8 mouse cellular contexts compared by ENCODE assay signal in genomic region chr6:29215881-29216501, GRCm38 (mm10). TPM values are rescaled to one million over a fixed set of nuclear protein-coding genes. Genes with fewer than 3 reads are reported as not detected.
A peak's percentile ranks its signal among the peaks of the same experiment; 100 is the strongest.
DNase-seq lines count a peak whose midpoint lies in the region; ATAC-seq and TF ChIP-seq lines count a peak whose summit lies in the region.

Gene Impdh1, minus strand, starts transcription at chr6:29216364.

- TF ChIP-seq POLR2A in thymus, adult 2 months (IDR thresholded peaks at IDR 0.05; ENCODE audit: control insufficient read depth, extremely low read depth, insufficient read depth, low read length, poor library complexity): peak; percentile 97

- H3K9ac ChIP-seq in embryonic facial prominence, embryonic 15.5 days: peak within 1 kb of the TSS; percentile 39
- H3K9ac ChIP-seq in heart, embryonic 14.5 days (ENCODE audit: low read length): peak within 1 kb of the TSS; percentile 60
- peak within 1 kb of the TSS; percentile 71 for H3K9ac ChIP-seq in liver, postnatal 0 days (replicated peaks)
- peak within 1 kb of the TSS; percentile 77 for H3K9ac ChIP-seq in neural tube, embryonic 13.5 days

- no peaks in the 10 kb centered on the region for H3K36me3 ChIP-seq in embryonic facial prominence, embryonic 15.5 days
- no peaks in the 10 kb centered on the region for H3K36me3 ChIP-seq in heart, embryonic 14.5 days (ENCODE audit: control insufficient read depth, insufficient read depth, low read length)
- no peaks in the 10 kb centered on the region for H3K36me3 ChIP-seq in liver, postnatal 0 days (replicated peaks; ENCODE audit: insufficient read depth, low read length)
- H3K36me3 ChIP-seq in neural tube, embryonic 13.5 days: no peaks in the 10 kb centered on the region
- no peaks in the 10 kb centered on the region for H3K36me3 ChIP-seq in thymus, adult 2 months (ENCODE audit: control insufficient read depth, insufficient read depth, low read length)

- peaks cover 30% of the 10 kb centered on the region for H3K4me1 ChIP-seq in embryonic facial prominence, embryonic 15.5 days
- H3K4me1 ChIP-seq in heart, embryonic 14.5 days (ENCODE audit: control insufficient read depth in 2 of 2, insufficient read depth in 2 of 2, low read length in 2 of 2): peaks cover 12 to 26% of the 10 kb centered on the region in 2 experiments; a peak in 3 of 4 replicates
- H3K4me1 ChIP-seq in liver, postnatal 0 days (ENCODE audit: insufficient read depth): peaks cover 26% of the 10 kb centered on the region
- peaks cover 46% of the 10 kb centered on the region for H3K4me1 ChIP-seq in neural tube, embryonic 13.5 days (replicated peaks)
- peaks cover 35% of the 10 kb centered on the region for H3K4me1 ChIP-seq in thymus, adult 2 months (replicated peaks; ENCODE audit: control insufficient read depth, insufficient read depth, low read length)

- under 1% methylated on average over 55 of the region's 56 CpGs for WGBS in embryonic facial prominence, embryonic 15.5 days
- WGBS in heart, embryonic 14.5 days: under 1% methylated on average over 53 of the region's 56 CpGs
- WGBS in liver, postnatal 0 days (ENCODE audit: insufficient replicate concordance): 1% methylated on average over 55 of the region's 56 CpGs
- under 1% methylated on average over 56 of the region's 56 CpGs for WGBS in neural tube, embryonic 13.5 days
- WGBS in thymus, adult 2 months: under 1% methylated on average over 56 of the region's 56 CpGs

- H3K27ac ChIP-seq in embryonic facial prominence, embryonic 15.5 days (replicated peaks): no peak within 1 kb of the TSS
- no peak within 1 kb of the TSS for H3K27ac ChIP-seq in heart, embryonic 14.5 days (replicated peaks in 1 of 2; ENCODE audit: control insufficient read depth in 1 of 2, insufficient read depth in 1 of 2, low read depth in 2 of 2, low read length in 2 of 2)
- peak within 1 kb of the TSS; percentile 69 for H3K27ac ChIP-seq in liver, postnatal 0 days (ENCODE audit: low read depth)
- peak within 1 kb of the TSS; percentile 34 for H3K27ac ChIP-seq in neural tube, embryonic 13.5 days (replicated peaks)
- peak within 1 kb of the TSS; percentile 98 for H3K27ac ChIP-seq in thymus, adult 2 months (ENCODE audit: control insufficient read depth, insufficient read depth, low read length)

- H3K4me2 ChIP-seq in embryonic facial prominence, embryonic 15.5 days (replicated peaks): peak within 1 kb of the TSS; percentile 95
- peak within 1 kb of the TSS; percentile 72 for H3K4me2 ChIP-seq in heart, embryonic 14.5 days (ENCODE audit: low read length)
- peak within 1 kb of the TSS; percentile 95 for H3K4me2 ChIP-seq in liver, postnatal 0 days (ENCODE audit: low read depth, low read length)
- H3K4me2 ChIP-seq in neural tube, embryonic 13.5 days: peak within 1 kb of the TSS; percentile 94

- peak; percentile 68 for ATAC-seq in CD4-positive, CD25-positive, alpha-beta regulatory T cell, adult 4 months
- ATAC-seq in embryonic facial prominence, embryonic 15.5 days (ENCODE audit: insufficient number of reproducible peaks, low FRiP score, low TSS enrichment, low read depth): peak; percentile 82
- peak; percentile 79 for ATAC-seq in heart, embryonic 14.5 days (ENCODE audit: insufficient number of reproducible peaks, insufficient read depth, low FRiP score, low read depth)
- peak; percentile 71 for ATAC-seq in liver, postnatal 0 days
- ATAC-seq in neural tube, embryonic 13.5 days (ENCODE audit: low read depth): peak; percentile 67

- DNase-seq in adrenal gland, postnatal 4 days (ENCODE audit: low spot score in 2 of 2): peak; percentile 51 to 67
- DNase-seq in kidney, postnatal 14 days: peak; percentile 87
- DNase-seq in liver, postnatal 0 days: peak; percentile 85
- peak; percentile 90 for DNase-seq in thymus, adult 2 months

- H3K4me3 ChIP-seq in embryonic facial prominence, embryonic 15.5 days (replicated peaks): peak within 1 kb of the TSS; percentile 62
- peak within 1 kb of the TSS; percentile 64 to 66 for H3K4me3 ChIP-seq in heart, embryonic 14.5 days (ENCODE audit: control insufficient read depth in 1 of 2, insufficient read depth in 1 of 2, low read depth in 1 of 2, low read length in 2 of 2)
- peak within 1 kb of the TSS; percentile 67 for H3K4me3 ChIP-seq in liver, postnatal 0 days (ENCODE audit: low read depth, low read length)
- H3K4me3 ChIP-seq in neural tube, embryonic 13.5 days: peak within 1 kb of the TSS; percentile 64
- peak within 1 kb of the TSS; percentile 81 for H3K4me3 ChIP-seq in thymus, adult 2 months (ENCODE audit: control insufficient read depth, insufficient read depth, low read length)

- H3K27me3 ChIP-seq in embryonic facial prominence, embryonic 15.5 days: peaks cover 20% of the 10 kb centered on the region
- peaks cover 9% of the 10 kb centered on the region for H3K27me3 ChIP-seq in heart, embryonic 14.5 days (ENCODE audit: control insufficient read depth, insufficient read depth, low read length)
- H3K27me3 ChIP-seq in liver, postnatal 0 days (ENCODE audit: insufficient read depth, low read length): 0 out of 2 replicates have a peak, but pooled peaks cover 7% of the 10 kb centered on the region
- peaks cover 17% of the 10 kb centered on the region for H3K27me3 ChIP-seq in neural tube, embryonic 13.5 days
- no peaks in the 10 kb centered on the region for H3K27me3 ChIP-seq in thymus, adult 2 months (ENCODE audit: control insufficient read depth, insufficient read depth, low read length)

- no peak for TF ChIP-seq EP300 in liver, postnatal 0 days (IDR thresholded peaks at IDR 0.05; ENCODE audit: low read depth)

- TF ChIP-seq CTCF in liver, postnatal 0 days (IDR thresholded peaks at IDR 0.05; ENCODE audit: low read depth): peak; percentile 3; the same call in 1 of the 2 replicates
- peak; percentile 30; the same call in 1 of the 2 replicates for TF ChIP-seq CTCF in thymus, adult 2 months (IDR thresholded peaks at IDR 0.05; ENCODE audit: borderline replicate concordance, control insufficient read depth, extremely low read depth, insufficient read depth, low read length, poor library complexity)

- no peaks in the 10 kb centered on the region for H3K9me3 ChIP-seq in embryonic facial prominence, embryonic 15.5 days (replicated peaks)
- H3K9me3 ChIP-seq in heart, embryonic 14.5 days (ENCODE audit: control insufficient read depth, low read length): no peaks in the 10 kb centered on the region
- no peaks in the 10 kb centered on the region for H3K9me3 ChIP-seq in liver, postnatal 0 days (ENCODE audit: low read length)
- H3K9me3 ChIP-seq in neural tube, embryonic 13.5 days: no peaks in the 10 kb centered on the region

RNA-seq across cellular contexts. Expression of gene Impdh1, which starts in this region (rescaled TPM):
- polyA plus RNA-seq in CD4-positive, CD25-positive, alpha-beta regulatory T cell, adult 4 months (2017; shearing (Covaris generic)): 10 to 100 TPM; 18.5 to 22.7 TPM
- total RNA-seq in adrenal gland, postnatal 4 days (2021): 10 to 100 TPM; 62.1 to 65.9 TPM
- polyA plus RNA-seq in embryonic facial prominence, embryonic 15.5 days (2015; fragmentation: Nextera tagmentation; extraction: Ambion mirVana): 51.0 and 60.5 TPM in 2 replicates
- 32.2 and 32.5 TPM in 2 replicates for polyA plus RNA-seq in heart, embryonic 14.5 days (2014; fragmentation: Nextera tagmentation; extraction: Ambion mirVana)
- 7.3 and 7.7 TPM in 2 replicates for polyA plus RNA-seq in liver, postnatal 0 days (2015; fragmentation: Nextera tagmentation; extraction: Ambion mirVana)
- 84.7 and 91.1 TPM in 2 replicates for polyA plus RNA-seq in neural tube, embryonic 13.5 days (2015; fragmentation: Nextera tagmentation; extraction: Ambion mirVana)
- 323 and 354 TPM in 2 replicates for polyA plus RNA-seq in thymus, adult 2 months (2012; rRNA removed)

Comparison
In these comparisons a context has a peak if more than half of its experiments do, and no peak if none do; other contexts are left out.
1. H3K27ac ChIP-seq: peak in liver, postnatal 0 days (single experiment), neural tube, embryonic 13.5 days (single experiment) and thymus, adult 2 months (single experiment); none in embryonic facial prominence, embryonic 15.5 days (single experiment) and heart, embryonic 14.5 days (0 of 2).
2. Peak in every context shown above with its lines, with median percentiles within 50 percentile points of each other: ATAC-seq, DNase-seq, H3K4me2 ChIP-seq, H3K4me3 ChIP-seq and H3K9ac ChIP-seq.